Mouse (Mus musculus) lung, embryonic 16.5 days (tissue): ENCODE data around the gene Fgfr1op. TPM values are rescaled to one million over a fixed set of nuclear protein-coding genes. Genes with fewer than 3 reads are reported as not detected.
"Not testable (repeated sequence)": the region's sequence is repeated elsewhere in the genome, so short reads cannot be mapped to it uniquely, and the experiment has no call there.

Experiments used
- ATAC-seq: fragments of 200-750 bp; cut with Nextera tagmentation; 2 replicates; pipeline ENCODE4 v1.8.0; 2017; ENCODE audit warnings: low read depth, mild to moderate bottlenecking, moderate library complexity
- H3K27ac ChIP-seq: fragments of 300-500 bp; sonication (generic); 2 replicates; pipeline ENCODE4 v1.5.1; 2014; ENCODE audit warnings: mild to moderate bottlenecking, control low read depth, low read length
- H3K27me3 ChIP-seq: fragments of 300-500 bp; sonication (generic); 2 replicates; pipeline ENCODE4 v1.6.1; 2014; ENCODE audit warnings: low read depth, low read length, mixed read lengths; ENCODE audit not compliant: control insufficient read depth, insufficient read depth
- H3K36me3 ChIP-seq: fragments of 300-500 bp; sonication (generic); 2 replicates; pipeline ENCODE4 v1.6.1; 2014; ENCODE audit warnings: low read length; ENCODE audit not compliant: control insufficient read depth, insufficient read depth
- H3K4me1 ChIP-seq: fragments of 300-500 bp; sonication (generic); replicated peaks from 2 replicates; pipeline ENCODE4 v1.6.1; 2014; ENCODE audit warnings: low read length, mixed read lengths; ENCODE audit not compliant: control insufficient read depth, insufficient read depth
- H3K4me2 ChIP-seq: fragments of 300-500 bp; sonication (generic); 2 replicates; pipeline ENCODE4 v1.6.1; 2014; ENCODE audit warnings: low read depth, low read length, control low read depth
- H3K4me3 ChIP-seq: fragments of 300-500 bp; sonication (generic); 2 replicates; pipeline ENCODE4 v1.5.1; 2014; ENCODE audit warnings: mild to moderate bottlenecking, low read length, control low read depth
- H3K9ac ChIP-seq: fragments of 300-500 bp; sonication (generic); 2 replicates; pipeline ENCODE4 v1.6.1; 2014; ENCODE audit warnings: low read length, control low read depth
- H3K9me3 ChIP-seq: fragments of 300-500 bp; sonication (generic); 2 replicates; pipeline ENCODE4 v1.6.1; 2016; ENCODE audit warnings: low read length; ENCODE audit not compliant: control insufficient read depth
- WGBS: fragments of 180-500 bp; shearing (Covaris S2); extraction: QIAGEN DNeasy Blood & Tissue Kit; methylation state at CpG from one replicate; pipeline ENCODE4 v1.1.7; 2014; 5-methylcytosine and 5-hydroxymethylcytosine counted together
- polyA plus RNA-seq: library from polyadenylated mRNA; unstranded; fragments of >200 nt; fragmentation: Nextera tagmentation; extraction: Ambion mirVana; gene quantifications from 2 replicates; pipeline ENCODE4 v1.2.1, GENCODE M21; 2015

Fgfr1op gene
- polyA plus RNA-seq, 1 experiment from 2014 or later = 39.5 TPM

DNA sequence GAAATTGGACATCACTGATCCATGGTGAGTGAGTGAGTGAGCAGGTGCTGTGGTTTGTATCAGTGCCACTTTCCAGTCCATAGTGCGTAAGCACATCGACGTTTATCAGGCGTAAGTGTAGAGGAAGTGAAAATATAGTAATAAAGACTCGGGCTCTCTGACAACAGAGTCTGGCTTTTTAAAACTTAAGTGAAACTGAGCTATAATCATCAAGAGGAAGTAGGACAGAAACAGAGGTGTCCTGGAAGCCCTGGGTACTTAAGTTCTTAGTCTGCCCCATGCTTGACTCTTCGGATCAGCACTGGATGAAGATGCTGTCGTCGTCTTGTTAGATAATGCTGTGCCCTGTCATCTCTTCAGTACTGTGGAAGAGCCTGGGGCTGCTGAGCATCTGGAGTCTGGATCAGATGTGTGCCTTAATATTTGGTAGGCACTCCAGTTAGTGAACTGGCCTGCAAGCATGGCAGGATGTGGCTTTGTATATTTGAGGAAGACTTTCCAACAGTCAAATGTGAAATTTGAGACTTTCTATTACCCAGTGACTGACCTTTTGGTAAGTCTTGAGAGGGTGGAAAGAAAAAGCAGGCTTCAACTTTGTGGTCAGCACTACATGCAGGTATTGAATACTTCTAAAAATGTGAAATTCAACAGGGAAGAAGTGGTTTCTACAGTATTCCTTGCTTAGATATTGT is 30.5 kb downstream of the Fgfr1op start:
- H3K27me3 ChIP-seq = no peaks in the 10 kb centered on the region
- H3K4me2 ChIP-seq = no peak overlapping the region
- H3K36me3 ChIP-seq = peaks cover 14% of the 10 kb centered on the region
- no peaks in the 10 kb centered on the region for H3K4me1 ChIP-seq
- H3K9ac ChIP-seq = no peak overlapping the region
- 83% methylated on average over 8 of the region's 8 CpGs for WGBS
- no peaks in the 10 kb centered on the region for H3K9me3 ChIP-seq
- H3K4me3 ChIP-seq = no peak overlapping the region
- no peak overlapping the region for H3K27ac ChIP-seq
- ATAC-seq = no peak

GRCm38 (mm10) chr17:8197652-8198051 is 32.4 kb downstream of the Fgfr1op start:
- Histone ChIP-seq H3K4me2 (no peak overlapping the region), H3K36me3 (peaks cover 11% of the 10 kb centered on the region), H3K9ac (no peak overlapping the region), H3K27me3 (no peaks in the 10 kb centered on the region), H3K27ac (no peak overlapping the region), H3K4me1 (no peaks in the 10 kb centered on the region), H3K4me3 (no peak overlapping the region), H3K9me3 (no peaks in the 10 kb centered on the region)
- 69% methylated on average over 3 of the region's 3 CpGs for WGBS
- no peak for ATAC-seq

DNA sequence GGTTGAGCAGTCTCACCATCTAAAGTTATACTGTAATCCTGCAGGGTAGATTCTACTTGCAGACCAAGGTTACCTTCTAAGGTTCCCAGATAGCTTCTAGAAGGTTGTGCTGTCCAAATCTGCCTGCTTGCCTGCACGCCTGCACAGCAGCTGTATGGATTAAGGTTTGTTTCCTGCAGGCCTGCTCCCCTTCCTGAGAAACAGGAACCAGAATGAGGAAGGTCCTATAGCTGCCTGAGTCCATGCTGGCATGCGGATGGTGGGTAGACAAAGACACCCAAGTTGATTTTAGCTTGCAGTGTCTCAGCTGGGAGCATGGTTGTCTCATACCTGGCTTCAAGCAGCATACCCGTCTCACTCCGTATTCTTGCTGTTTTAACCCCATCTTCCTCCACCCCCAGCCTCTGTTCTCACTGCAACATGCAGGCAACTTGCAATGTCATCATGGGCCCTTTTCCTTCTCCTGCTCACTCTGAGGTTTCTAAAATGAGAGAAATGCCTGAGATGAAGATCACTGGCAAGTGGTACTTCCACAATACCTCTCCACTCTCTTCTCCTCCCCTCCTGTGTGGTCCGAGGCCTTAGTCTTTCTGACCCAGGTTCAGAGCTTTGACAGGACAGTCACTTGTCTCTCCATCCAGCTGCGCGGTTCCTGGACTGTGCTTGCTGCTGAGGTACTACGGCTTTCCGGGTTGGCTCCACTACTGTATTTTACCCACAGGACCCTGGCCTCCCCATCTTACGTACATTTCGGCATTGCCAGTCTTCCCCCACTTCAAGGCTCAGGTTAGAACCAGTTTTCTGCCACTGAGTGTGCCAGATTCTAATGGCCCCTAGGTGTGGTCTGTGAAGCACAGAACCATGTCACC is 34.0 kb downstream of the Fgfr1op start:
- ATAC-seq = no peak
- H3K27me3 ChIP-seq = no peaks in the 10 kb centered on the region
- H3K36me3 ChIP-seq = peaks cover 9% of the 10 kb centered on the region
- H3K4me3 ChIP-seq = no peak overlapping the region
- H3K9me3 ChIP-seq = no peaks in the 10 kb centered on the region
- WGBS = 77% methylated on average over 11 of the region's 11 CpGs
- no peak overlapping the region for H3K4me2 ChIP-seq
- H3K9ac ChIP-seq = no peak overlapping the region
- 0 out of 2 replicates have a peak overlapping the region, but pooled peaks have one; percentile 13 for H3K27ac ChIP-seq
- H3K4me1 ChIP-seq = no peaks in the 10 kb centered on the region

GRCm38 (mm10) chr17:8199936-8200330 is 34.6 kb downstream of the Fgfr1op start:
- H3K27ac ChIP-seq = no peak overlapping the region
- H3K27me3 ChIP-seq = no peaks in the 10 kb centered on the region
- no peak overlapping the region for H3K4me3 ChIP-seq
- peaks cover 4% of the 10 kb centered on the region; the same call in 1 of the 2 replicates for H3K36me3 ChIP-seq
- H3K9ac ChIP-seq = no peak overlapping the region
- no peak overlapping the region for H3K4me2 ChIP-seq
- H3K9me3 ChIP-seq = no peaks in the 10 kb centered on the region
- H3K4me1 ChIP-seq = no peaks in the 10 kb centered on the region
- no peak for ATAC-seq
- 31% methylated on average over 1 of the region's 1 CpGs for WGBS

DNA sequence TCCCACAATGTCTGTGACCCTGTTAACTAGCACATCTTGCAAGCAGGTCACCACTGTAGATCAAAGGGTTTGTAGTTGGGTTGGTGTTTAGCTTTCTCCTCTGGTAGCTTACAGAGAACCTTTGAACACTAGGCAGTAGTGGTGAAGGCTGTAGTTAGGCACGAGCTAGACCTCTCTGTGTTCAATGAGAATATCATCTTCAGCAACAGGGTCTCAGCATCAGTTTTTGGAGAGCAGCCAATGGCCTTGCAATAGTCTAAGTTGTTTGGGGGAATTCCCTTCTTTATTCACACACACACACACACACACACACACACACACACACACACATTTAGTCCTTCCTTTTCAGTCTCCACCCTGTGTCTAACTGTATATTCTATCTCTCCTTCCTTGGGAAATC is 38.2 kb downstream of the Fgfr1op start:
- no peak for ATAC-seq
- Histone ChIP-seq H3K4me1 (no peaks in the 10 kb centered on the region), H3K27ac (no peak overlapping the region), H3K27me3 (no peaks in the 10 kb centered on the region), H3K4me3 (no peak overlapping the region), H3K9me3 (no peaks in the 10 kb centered on the region), H3K36me3 (no peaks in the 10 kb centered on the region), H3K4me2 (no peak overlapping the region), H3K9ac (no peak overlapping the region)
- 50% methylated on average over 1 of the region's 1 CpGs for WGBS

DNA sequence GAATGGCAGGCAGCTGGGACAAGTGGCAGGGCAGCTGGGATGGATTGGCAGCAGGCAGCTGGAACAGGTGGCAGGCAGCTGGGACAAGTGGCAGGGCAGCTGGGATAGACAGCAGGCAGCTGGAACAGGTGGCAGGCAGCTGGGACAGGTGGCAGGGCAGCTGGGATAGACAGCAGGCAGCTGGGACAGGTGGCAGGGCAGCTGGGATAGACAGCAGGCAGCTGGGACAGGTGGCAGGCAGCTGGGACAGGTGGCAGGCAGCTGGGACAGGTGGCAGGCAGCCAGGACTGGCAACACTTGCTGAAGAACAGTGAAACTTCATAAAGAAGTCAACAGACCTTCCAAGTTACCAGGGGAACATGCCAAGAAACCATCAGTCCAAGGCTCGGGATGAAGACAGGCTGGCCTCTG is 39.9 kb downstream of the Fgfr1op start:
- H3K27me3 ChIP-seq, H3K4me1 ChIP-seq, H3K4me2 ChIP-seq, H3K27ac ChIP-seq, H3K9ac ChIP-seq, H3K36me3 ChIP-seq, H3K4me3 ChIP-seq, H3K9me3 ChIP-seq, ATAC-seq: not testable (repeated sequence)
- 58% methylated on average over 1 of the region's 1 CpGs for WGBS

- 68% methylated on average over 5 of the region's 5 CpGs for WGBS
- no peaks in the 10 kb centered on the region for H3K9me3 ChIP-seq
- no peaks in the 10 kb centered on the region for H3K36me3 ChIP-seq
- H3K27me3 ChIP-seq = no peaks in the 10 kb centered on the region
- no peak overlapping the region for H3K9ac ChIP-seq
- H3K4me3 ChIP-seq = no peak overlapping the region
- no peaks in the 10 kb centered on the region for H3K4me1 ChIP-seq
- no peak overlapping the region for H3K4me2 ChIP-seq
- no peak overlapping the region for H3K27ac ChIP-seq
- ATAC-seq = no peak
Measured at GRCm38 (mm10) chr17:8206691-8207090, 41.4 kb downstream of the Fgfr1op start.

DNA sequence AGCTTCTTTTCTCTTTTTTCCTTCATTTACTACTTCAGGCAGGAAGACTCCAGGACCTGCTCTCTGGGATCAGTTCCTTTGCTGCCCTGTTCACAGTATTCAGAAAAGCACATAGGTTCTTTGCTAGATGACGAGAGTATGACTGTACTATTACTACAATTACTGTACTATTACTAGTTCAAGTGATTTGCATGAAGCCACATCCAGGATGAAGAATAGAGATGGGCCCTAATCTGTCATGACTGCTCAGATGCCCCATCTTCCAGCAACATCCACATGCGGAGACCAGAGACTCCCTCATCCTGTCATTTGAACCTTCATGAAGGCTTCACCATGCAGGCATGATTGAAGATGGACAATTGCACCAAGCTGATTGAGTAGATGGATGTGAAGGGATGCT is 44.4 kb downstream of the Fgfr1op start:
- Histone ChIP-seq H3K27ac (no peak overlapping the region), H3K9ac (no peak overlapping the region), H3K27me3 (no peaks in the 10 kb centered on the region), H3K9me3 (no peaks in the 10 kb centered on the region), H3K4me1 (no peaks in the 10 kb centered on the region), H3K4me3 (no peak overlapping the region), H3K4me2 (no peak overlapping the region), H3K36me3 (no peaks in the 10 kb centered on the region)
- WGBS = 86% methylated on average over 2 of the region's 2 CpGs
- ATAC-seq = no peak

DNA sequence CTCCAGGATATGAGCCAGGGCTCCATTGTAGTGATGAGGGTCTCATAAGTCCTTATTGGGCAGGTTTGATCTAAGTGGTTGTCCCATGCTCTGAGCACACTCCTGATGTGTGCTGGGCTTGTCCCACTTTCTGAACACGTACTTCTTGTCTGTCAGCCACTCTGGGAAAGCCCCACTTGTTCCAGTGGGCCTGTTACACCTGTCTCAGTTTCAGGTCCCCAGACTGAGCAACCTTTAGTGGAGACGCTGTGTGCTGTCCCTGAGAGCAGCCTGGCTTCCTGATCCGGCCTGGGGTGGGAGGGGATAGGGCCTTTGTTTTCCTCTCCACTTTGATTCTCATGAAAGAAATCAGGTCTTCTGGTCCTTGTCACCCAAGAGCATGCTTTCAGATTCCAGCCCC is 44.9 kb downstream of the Fgfr1op start:
- no peaks in the 10 kb centered on the region for H3K36me3 ChIP-seq
- no peak overlapping the region for H3K4me2 ChIP-seq
- WGBS = 58% methylated on average over 3 of the region's 3 CpGs
- no peak overlapping the region for H3K4me3 ChIP-seq
- no peak overlapping the region for H3K27ac ChIP-seq
- no peaks in the 10 kb centered on the region for H3K27me3 ChIP-seq
- no peak for ATAC-seq
- H3K4me1 ChIP-seq = no peaks in the 10 kb centered on the region
- no peak overlapping the region for H3K9ac ChIP-seq
- H3K9me3 ChIP-seq = no peaks in the 10 kb centered on the region
